Mouse (Mus musculus): ENCODE results near the gene Vac14.
A peak's percentile ranks its signal among the peaks of the same experiment; 100 is the strongest.

Gene Vac14

DNA sequence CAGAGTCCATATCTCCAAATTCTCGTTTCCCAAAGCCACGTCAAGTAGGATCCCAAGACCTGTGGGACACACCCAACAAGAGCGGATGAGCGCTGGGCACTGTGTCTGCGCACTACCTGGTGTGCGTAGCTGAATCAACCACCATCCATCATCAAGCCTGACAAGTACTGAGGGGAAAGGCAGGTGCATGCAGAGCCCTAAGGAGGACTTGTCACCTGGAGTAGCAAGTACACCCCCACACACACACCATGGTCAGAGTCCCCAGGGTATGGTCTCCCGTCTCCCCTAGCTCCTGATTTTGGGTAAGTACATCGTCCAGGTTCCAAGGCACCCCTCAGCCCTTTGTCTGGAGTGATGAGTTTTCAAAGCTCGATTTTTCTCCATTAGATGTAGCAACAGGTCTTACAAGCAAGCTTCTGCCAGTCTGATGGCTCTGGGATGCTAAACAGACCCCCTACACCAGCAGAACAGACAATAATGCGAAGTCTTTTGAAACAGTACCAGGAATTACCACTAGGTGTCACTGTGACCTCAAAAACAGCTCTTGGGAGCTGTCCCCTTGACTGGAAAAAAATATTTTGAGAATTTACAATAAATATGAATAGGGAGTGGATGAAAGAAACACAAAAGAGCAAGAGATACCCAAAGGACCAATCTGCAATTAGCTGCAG lies 131.2 kb downstream of the Vac14 start:
- DNase-seq (ENCODE audit: low read depth), result peak; percentile 73

DNA sequence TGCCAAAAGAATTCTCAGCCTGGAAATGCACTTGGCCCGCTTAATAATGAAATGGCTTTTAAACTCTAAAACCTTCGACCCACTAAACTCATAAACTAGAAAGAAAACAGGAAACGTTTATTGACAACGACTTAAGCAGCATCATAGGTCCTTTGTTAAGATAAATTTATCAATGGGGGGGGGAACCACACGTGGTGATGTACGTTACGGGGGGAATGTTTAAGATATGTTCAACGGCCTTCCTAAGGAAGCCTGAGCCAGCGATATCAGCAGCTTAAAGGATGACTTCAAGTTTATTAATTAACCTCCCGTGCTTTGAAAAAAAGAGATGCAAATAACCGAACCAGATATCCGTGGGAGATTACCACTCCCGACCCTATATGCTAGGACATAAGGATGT lies 131.9 kb downstream of the Vac14 start:
- no peak for DNase-seq (ENCODE audit: low read depth)

DNA sequence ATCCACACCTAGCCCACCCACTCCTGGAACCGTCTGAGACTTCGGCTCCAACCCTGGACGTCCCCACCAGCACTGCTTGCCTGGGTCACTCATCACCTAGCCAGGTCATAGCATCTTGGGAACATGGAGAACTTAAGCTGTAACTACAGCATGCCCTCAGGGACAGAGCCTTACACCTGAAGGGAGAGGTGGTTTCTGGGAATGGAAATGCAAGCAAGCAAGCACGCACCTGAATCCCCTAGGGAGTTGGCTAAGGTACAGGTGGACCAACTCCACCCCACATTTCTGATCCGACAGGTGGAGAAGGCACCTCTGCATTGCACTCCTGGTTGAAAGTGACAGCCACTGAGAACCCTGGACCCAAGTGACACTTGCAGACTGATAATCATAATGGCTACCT lies 133.1 kb downstream of the Vac14 start:
- no peak for DNase-seq (ENCODE audit: low read depth)

DNA sequence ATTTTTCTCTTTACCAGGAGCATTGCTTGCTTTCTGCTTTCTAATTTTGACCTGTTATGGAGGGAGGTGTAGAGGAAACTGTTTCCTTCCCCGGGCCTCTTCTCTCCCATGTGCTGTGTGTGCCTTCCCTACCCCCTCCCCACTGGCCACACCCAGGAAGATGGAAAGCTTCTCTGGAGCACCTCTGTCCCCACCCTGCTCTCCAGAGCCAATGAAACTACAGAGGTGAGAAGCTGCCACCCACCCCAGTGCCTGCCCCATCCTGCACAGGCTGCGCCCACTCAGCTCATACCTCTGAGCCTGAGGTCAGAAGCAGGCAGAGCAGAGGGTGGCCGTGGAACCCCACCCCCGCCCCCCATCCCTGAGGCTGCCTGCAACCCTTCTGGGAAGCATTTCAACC lies 136.3 kb downstream of the Vac14 start:
- DNase-seq (ENCODE audit: low read depth), result peak; percentile 17

DNA sequence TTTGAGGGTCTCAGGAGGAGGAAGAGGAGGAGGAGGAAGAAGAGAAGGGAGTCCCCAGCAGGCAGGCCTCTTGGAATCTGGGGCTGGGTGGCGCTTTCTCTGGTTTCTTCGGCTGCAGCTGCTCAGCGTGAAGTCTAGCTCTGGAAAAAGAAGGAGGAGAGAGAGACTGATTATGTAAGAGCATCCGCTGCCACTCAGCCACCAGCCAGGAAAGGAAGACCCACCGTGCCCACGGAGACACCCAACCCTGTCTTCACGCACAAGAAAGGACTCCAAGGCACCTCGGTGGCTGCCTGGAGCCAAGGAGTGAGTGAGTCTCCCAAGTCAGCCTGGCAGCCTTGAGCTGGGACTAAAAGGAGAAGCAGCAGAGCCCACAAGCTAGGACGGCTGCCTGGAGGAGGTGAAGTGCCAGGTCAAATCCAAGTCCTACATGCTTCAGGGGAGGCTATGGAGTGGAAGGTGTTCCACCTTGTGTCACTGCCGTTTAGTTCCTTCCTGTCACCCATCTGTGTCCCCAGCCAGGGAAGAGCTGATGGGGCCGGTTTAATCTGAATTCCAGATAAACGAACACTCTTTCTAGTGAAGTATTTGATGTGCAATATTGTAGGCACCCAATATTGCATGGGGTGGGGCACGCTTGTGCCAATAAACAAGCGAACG lies 137.3 kb downstream of the Vac14 start:
- no peak for DNase-seq (ENCODE audit: low read depth)

DNA sequence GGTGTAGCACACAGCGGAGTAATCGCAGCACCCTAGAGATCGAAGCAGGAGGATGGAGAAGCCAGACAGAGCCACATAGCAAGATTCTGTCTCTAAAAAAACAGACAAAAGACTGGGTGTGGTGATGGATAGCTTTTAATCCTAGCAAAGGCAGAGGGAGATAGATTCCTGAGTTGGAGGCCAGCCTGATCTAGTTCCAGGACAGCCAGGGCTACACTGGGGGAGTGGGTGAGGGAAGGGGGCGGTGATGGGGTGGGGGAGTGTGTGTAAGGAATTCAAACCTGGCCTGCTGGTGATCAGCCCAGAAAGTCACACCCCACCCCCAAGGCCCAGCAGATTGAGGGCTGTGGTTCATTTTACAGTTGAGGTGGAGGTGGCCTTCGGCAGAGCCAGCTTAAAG lies 137.8 kb downstream of the Vac14 start:
- no peak for DNase-seq (ENCODE audit: low read depth)

DNA sequence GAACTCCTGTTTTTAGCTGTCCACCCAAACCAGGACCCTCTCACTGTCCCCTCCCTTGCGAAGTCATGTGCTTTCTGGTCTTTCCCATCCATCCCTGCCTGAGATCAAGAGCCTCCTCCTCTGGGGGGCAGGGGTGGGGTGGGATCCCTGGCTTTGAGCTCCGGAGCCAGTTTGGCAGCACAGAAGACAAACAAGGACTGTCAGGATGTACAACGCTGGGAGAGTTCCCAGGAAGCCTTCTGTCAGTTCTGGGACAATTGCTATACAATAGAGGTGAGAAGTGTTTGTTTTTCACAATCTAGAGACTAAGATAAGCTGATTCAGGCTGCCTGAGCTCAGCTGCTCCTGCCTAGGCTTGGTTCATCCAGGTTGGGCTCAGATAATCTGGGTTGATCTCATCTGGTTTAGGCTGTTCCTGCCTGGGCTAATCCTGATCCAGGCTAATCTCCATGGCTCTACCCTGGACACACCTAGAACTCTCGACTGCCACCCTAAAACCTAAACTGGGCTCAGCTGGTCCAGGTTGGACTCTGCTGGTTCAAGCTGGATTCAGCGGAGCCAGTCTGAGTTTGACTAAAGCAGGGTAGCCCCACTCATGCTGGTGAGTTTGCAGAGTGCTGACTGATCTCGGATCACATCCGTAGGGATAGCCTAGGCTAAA lies 142.0 kb downstream of the Vac14 start:
- no peak for DNase-seq (ENCODE audit: low read depth)

DNA sequence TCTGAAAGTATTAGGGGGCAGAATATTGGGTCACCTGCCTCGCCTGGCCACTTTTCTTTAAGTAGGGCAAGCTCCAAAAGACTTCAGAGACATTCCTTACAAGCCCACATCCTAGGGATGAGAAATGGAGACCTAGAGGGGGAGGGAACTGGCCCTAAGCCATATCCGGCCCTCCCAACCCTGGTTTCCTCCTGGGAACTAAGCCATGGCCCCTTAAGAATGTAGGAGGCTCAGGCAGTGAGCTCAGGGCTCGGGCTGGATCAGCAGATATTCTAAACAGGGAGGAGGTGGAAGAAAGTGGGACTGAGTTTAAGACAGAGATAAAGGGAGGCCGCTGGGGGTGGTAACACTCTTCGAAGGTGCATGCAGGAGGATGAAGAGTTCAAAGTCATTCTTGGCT lies 142.8 kb downstream of the Vac14 start:
- no peak for DNase-seq (ENCODE audit: low read depth)

DNA sequence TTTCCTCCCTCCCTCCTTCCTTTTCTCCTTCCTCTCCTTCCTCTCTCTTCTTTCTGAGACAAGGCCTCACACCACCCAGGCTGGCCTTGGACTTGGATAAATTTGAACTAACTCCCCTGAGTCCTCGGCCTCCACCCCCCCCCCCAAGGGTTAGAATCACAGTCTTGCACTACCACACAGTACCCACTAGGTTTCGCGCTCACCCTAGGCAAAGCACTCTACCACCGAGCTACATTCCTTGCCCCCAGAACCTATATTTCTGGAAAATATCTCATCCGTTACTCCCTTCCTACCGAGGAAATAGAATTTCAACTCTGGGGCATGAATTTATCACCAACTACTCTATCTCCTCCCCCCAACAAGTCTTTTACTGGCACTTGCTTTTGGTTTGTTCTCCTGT lies 143.6 kb downstream of the Vac14 start:
- peak; percentile 17 for DNase-seq (ENCODE audit: low read depth)

DNA sequence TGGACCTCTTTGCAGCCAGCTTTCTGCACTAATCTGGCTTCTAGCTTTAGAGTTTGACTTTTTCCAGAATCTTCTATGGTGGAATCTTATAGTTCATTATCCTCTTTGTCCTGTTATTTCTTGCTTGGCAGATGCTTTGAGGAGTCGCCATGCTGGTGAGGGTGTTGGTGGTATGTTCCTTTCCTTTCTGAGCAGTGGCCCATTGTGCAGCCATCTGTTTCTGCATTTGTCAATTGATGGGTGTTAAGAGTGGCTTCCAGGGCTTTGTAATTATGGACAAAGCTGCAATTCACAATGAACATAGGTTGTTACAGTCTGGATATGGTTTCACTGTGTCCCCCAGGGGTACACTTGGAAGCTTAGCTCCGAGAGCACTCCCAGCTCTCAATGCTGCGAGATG lies 146.3 kb downstream of the Vac14 start:
- no peak for DNase-seq (ENCODE audit: low read depth)

DNA sequence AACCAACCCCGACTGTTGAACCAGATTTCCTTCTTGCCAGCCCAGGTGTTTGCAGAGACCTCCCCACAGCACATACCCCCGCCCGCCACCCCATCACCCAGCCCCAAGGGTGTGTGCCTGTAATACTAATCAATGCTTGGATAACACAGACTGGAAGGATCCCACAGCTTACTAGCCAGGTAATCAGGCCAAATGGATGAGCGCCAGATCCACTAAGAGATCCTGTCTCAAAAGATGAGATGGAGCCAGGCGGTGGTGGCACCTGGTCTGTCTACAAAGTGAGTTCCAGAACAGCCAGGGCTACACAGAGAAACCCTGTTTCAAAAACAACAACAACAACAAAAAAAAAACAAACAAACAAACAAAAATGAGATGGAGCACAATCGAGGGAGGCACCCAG lies 148.9 kb downstream of the Vac14 start:
- DNase-seq (ENCODE audit: low read depth), result no peak

Measured in 416B (cell line).